Mouse (Mus musculus) cerebellum, postnatal 25 days (tissue): Measurements from ENCODE around the gene Coq2.

Experiments
- DNase-seq, 2 experiments: peaks; one replicate each; pipeline ENCODE4 v3.0.0; 2021; ENCODE audit warnings: mixed read lengths in 2 of 2

The Coq2 gene

DNA sequence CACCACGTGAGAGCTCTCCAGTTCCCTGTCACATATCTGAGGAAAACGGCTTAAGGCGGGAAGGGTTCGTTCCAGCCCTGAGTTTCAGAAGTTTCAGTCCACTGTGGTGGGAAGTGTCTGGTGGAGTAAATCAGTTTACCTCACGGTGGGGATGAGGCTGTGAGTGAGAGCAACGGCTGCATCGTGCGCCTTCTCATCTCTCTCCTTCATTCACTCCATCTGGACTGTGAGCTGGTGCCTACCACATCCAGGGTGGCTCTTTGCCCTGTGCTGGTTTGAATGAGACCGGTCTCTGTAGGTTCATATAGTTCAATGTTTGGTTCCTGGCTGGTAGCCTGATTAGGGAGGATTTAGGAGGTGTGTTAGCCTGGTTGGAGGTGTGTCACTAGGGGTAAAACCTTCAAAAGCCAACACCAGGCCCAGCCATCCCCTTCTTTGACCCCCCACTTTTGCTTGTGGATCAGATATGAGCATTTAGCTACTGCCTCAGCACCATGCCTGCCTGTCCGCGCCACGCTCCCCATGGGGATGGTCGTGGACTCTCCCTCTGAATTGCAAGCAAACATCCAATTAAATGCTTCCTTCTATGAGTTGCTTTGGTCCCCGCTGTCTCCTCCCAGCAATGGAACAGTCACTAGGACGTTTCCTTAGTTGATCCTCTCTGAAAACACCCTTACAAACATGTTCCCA is 55.2 kb downstream of the Coq2 start:
- no peak for DNase-seq

- DNase-seq: no peak
These were observed 60.8 kb downstream of the Coq2 start for GRCm38 (mm10) chr5:100613896-100614768.

DNA sequence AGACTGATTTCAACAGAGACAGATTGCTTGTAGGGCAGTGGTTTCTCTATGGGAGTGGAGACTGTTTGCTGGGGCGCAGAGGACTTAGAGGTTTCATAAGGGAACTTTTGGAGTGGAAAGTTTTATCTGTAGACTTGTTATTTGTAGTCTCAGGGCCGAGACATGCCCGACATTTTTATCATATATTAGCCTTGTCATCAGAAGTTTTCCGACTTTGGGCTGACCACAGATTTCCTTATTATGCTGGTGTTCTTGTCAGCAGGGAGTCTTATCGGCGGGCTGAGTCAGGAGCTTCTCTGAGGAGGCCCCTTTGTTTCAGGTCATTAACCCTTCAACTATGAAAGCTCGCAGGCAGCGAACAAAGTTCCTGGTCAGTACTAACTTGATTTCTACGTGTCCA is 67.1 kb downstream of the Coq2 start:
- no peak for DNase-seq

- DNase-seq: no peak
These were observed 67.7 kb downstream of the Coq2 start for GRCm38 (mm10) chr5:100607090-100607762.

DNA sequence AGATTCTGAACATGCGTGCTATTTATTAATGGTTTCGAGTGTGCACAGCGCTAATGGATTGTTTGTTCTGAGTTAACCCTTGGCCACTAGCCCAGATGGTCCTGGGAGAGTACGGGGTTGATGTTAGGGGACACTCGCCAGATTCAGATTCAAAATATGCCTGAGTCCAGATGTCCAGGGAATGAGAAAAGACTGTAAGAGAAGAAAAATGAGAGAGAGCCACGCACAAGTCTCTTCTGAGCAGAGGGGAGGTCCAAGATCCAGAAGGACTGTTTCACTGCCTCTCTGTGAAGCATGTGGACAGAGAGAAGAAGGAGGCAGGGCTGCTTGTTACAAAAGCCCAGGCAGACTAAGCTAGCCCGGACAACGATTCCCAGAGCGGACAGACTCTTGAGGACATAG is 69.1 kb downstream of the Coq2 start:
- no peak for DNase-seq
